Mouse (Mus musculus) small intestine, adult 2 months (tissue): ENCODE data around the gene Megf11. TPM values are rescaled to one million over a fixed set of nuclear protein-coding genes. Genes with fewer than 3 reads are reported as not detected.

Source experiments
- H3K27ac ChIP-seq: fragments of 200-500 bp; 2 replicates; pipeline ENCODE4 v1.5.1; 2012; ENCODE audit warnings: low read depth, low read length, control low read depth, inconsistent platforms; ENCODE audit not compliant: insufficient read depth
- H3K27me3 ChIP-seq: fragments of 200-500 bp; 2 replicates; pipeline ENCODE4 v1.6.1; 2012; ENCODE audit warnings: mild to moderate bottlenecking, moderate library complexity, low read length, inconsistent platforms; ENCODE audit not compliant: control insufficient read depth, insufficient read depth
- H3K36me3 ChIP-seq: fragments of 200-500 bp; 2 replicates; pipeline ENCODE4 v1.6.1; 2012; ENCODE audit warnings: mild to moderate bottlenecking, low read length, control low read depth, inconsistent platforms; ENCODE audit not compliant: control insufficient read depth, insufficient read depth
- H3K4me1 ChIP-seq: fragments of 200-500 bp; 2 replicates; pipeline ENCODE4 v1.6.1; 2012; ENCODE audit warnings: low read length, inconsistent platforms, mixed read lengths; ENCODE audit not compliant: control insufficient read depth, insufficient read depth, insufficient read length
- H3K4me3 ChIP-seq: fragments of 200-500 bp; 2 replicates; pipeline ENCODE4 v1.5.1; 2012; ENCODE audit warnings: low read depth, mild to moderate bottlenecking, control low read depth, inconsistent platforms, low read length, moderate library complexity
- CTCF ChIP-seq: fragments of 200-500 bp; IDR thresholded peaks from 2 replicates; pipeline ENCODE4 v1.5.1; 2012; ENCODE audit warnings: low read depth, mild to moderate bottlenecking, control low read depth, inconsistent platforms, low read length, moderate library complexity, mixed read lengths; ENCODE audit not compliant: insufficient replicate concordance, insufficient read length; ENCODE audit errors: extremely low read depth
- POLR2A ChIP-seq: fragments of 200-500 bp; IDR thresholded peaks from 2 replicates; pipeline ENCODE4 v1.6.1; 2012; ENCODE audit warnings: low read depth, mild to moderate bottlenecking, control low read depth, inconsistent platforms, low read length, moderate library complexity
- WGBS: fragments of 180-500 bp; shearing (Covaris S2); methylation state at CpG from one replicate; pipeline ENCODE4 v1.1.7; 2018; 5-methylcytosine and 5-hydroxymethylcytosine counted together
- polyA plus RNA-seq: library from polyadenylated mRNA; depleted of rRNA; stranded (reverse); fragments of >200 nt; gene quantifications from 2 replicates; pipeline ENCODE4 v1.2.3, GENCODE M21; 2012

Gene Megf11
- polyA plus RNA-seq, 1 experiment, result 0.10 TPM

GRCm38 (mm10) chr9:64369871-64370270 lies 15.6 kb upstream of the Megf11 start:
- 19% methylated on average over 7 of the region's 7 CpGs for WGBS
- no peaks in the 10 kb centered on the region for H3K36me3 ChIP-seq
- TF ChIP-seq POLR2A (no peak), CTCF (no peak)

GRCm38 (mm10) chr9:64371305-64371819 lies 14.1 kb upstream of the Megf11 start:
- H3K36me3 ChIP-seq, result no peaks in the 10 kb centered on the region
- H3K4me1 ChIP-seq, result no peaks in the 10 kb centered on the region
- H3K4me3 ChIP-seq, result no peak overlapping the region
- TF ChIP-seq CTCF (no peak), POLR2A (no peak)
- WGBS, result 69% methylated on average over 11 of the region's 11 CpGs
- H3K27me3 ChIP-seq, result no peaks in the 10 kb centered on the region; the same call in 1 of the 2 replicates
- H3K27ac ChIP-seq, result no peak overlapping the region

More at GRCm38 (mm10) chr9:64369871-64370270, 15.6 kb upstream of the Megf11 start:
- Histone ChIP-seq H3K4me3 (no peak overlapping the region), H3K27me3 (no peaks in the 10 kb centered on the region; the same call in 1 of the 2 replicates), H3K4me1 (no peaks in the 10 kb centered on the region), H3K27ac (no peak overlapping the region)

DNA sequence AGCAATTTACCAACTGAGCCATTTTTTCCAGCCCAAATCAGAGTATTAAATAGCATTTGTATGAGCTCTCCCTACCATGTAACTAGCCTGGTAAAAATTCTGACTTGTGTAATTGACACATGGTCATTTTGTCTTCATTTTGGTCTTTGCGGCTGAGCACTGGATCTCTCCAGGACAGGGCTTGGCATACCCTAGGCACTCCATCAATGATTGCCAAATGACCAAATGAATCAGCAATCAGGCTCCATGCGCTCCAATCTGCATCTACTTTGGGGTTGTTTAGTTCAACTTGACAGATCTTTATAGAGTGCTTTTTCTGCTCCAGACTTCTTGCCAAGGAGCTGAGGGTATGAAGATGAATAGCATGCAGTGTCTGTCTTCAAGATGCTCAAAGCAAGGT lies 9.0 kb upstream of the Megf11 start:
- Histone ChIP-seq H3K27ac (no peak overlapping the region), H3K27me3 (no peaks in the 10 kb centered on the region; the same call in 1 of the 2 replicates), H3K36me3 (no peaks in the 10 kb centered on the region), H3K4me1 (no peaks in the 10 kb centered on the region), H3K4me3 (no peak overlapping the region)
- no peak for TF ChIP-seq POLR2A
- TF ChIP-seq CTCF, result no peak
- WGBS, result 80% methylated on average over 2 of the region's 2 CpGs

- peaks cover 33% of the 10 kb centered on the region for H3K27me3 ChIP-seq
- no peak for TF ChIP-seq CTCF
- TF ChIP-seq POLR2A, result no peak
- no peaks in the 10 kb centered on the region for H3K36me3 ChIP-seq
- 49% methylated on average over 10 of the region's 10 CpGs for WGBS
- no peaks in the 10 kb centered on the region for H3K4me1 ChIP-seq
- no peak overlapping the region for H3K27ac ChIP-seq
- H3K4me3 ChIP-seq, result no peak overlapping the region
Observed at GRCm38 (mm10) chr9:64383021-64383788, 2.2 kb upstream of the Megf11 start.

GRCm38 (mm10) chr9:64386466-64387211 lies 1.2 kb downstream of the Megf11 start:
- WGBS, result 4% methylated on average over 45 of the region's 45 CpGs
- H3K4me1 ChIP-seq, result no peaks in the 10 kb centered on the region
- H3K36me3 ChIP-seq, result no peaks in the 10 kb centered on the region
- H3K4me3 ChIP-seq, result no peak overlapping the region
- no peak overlapping the region for H3K27ac ChIP-seq
- peaks cover 33% of the 10 kb centered on the region for H3K27me3 ChIP-seq
- no peak for TF ChIP-seq CTCF
- TF ChIP-seq POLR2A, result no peak

DNA sequence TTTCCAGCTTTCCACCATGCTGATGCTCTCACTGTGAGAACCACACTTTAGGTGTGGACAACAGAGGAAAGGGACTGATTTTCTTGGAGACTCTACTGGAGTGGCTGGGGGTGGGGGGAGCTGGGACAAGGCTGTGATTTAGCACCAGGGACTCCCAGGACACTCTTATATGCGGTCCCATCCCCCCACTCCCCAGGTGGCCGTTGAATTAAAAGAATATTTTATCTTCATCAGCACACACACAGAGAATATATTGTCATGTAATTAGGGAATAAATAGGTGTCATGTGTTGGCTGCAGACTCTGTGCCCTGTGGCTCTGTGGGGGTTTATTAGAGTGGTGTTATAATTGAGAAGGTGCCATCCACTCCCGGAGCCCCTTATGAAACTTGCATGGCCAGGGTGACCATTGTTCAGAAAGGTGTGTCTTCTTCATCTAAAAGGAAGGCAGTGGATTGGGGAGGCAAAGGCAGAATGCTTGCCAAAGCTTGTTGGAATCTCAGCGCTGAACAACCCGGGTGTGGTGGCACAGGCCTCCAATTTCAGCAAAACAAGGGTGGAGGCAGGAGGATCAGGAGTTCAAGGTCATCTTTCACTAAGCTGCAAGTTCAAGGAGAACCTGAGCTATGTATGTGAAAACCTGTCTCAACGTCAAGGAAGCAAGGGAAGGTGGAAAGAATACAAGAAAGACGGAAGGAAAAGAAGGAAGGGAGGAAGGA lies 4.3 kb downstream of the Megf11 start:
- WGBS, result 54% methylated on average over 7 of the region's 7 CpGs
- peaks cover 25% of the 10 kb centered on the region for H3K27me3 ChIP-seq

More for the DNA sequence above, 4.3 kb downstream of the Megf11 start:
- Histone ChIP-seq H3K4me3 (no peak overlapping the region), H3K27ac (no peak overlapping the region), H3K4me1 (no peaks in the 10 kb centered on the region), H3K36me3 (no peaks in the 10 kb centered on the region)
- TF ChIP-seq CTCF, result no peak
- no peak for TF ChIP-seq POLR2A
